Mouse (Mus musculus): Measurements from ENCODE around the gene Tmem198.
A peak's percentile ranks its signal among the peaks of the same experiment; 100 is the strongest.

Tmem198 gene

DNA sequence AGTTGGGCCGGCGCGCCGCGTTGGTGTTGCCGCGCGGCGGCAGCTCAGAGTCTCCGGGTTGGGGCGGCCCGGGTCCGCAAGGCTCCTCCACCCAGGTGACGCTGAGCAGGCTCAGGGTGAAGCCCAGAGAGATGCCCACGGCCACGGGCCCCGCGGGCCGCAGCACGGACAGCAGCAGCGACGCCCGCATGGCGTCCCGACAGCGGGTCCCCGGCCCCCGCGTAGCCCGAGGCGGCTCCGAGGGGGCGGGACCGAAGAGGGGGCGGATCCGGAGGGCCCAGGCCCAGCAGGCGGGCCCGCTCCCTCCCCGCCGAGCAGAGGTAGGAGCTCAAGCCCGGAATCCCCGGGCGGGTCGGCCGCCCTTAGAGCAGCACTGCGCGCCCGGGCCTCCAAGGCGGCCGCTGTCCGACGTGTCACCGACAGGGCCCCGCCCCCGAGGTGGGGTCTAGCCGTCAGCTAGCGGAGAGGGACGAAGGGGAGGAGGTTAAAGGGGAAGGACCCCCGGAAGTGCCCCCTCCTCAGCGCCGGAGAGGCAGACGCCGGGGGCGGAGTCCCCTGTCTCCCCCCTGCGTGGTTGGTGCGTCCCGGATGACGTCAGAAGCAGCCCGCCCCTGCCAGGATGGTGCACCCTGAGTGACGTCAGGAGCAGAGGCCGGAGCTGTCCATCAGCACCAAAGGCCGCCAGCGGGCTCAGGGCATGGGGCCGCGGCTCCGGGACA is at the start of gene Tmem198, which contains the start of gene Chpf:
Tmem198 (plus strand) TSS at position 617 of the 719 bp plus-strand sequence.
Chpf (minus strand) TSS at position 392 of the 719 bp plus-strand sequence.
- peak; percentile 93 to 95 for DNase-seq (ENCODE audit: low spot score in 2 of 2)

DNA sequence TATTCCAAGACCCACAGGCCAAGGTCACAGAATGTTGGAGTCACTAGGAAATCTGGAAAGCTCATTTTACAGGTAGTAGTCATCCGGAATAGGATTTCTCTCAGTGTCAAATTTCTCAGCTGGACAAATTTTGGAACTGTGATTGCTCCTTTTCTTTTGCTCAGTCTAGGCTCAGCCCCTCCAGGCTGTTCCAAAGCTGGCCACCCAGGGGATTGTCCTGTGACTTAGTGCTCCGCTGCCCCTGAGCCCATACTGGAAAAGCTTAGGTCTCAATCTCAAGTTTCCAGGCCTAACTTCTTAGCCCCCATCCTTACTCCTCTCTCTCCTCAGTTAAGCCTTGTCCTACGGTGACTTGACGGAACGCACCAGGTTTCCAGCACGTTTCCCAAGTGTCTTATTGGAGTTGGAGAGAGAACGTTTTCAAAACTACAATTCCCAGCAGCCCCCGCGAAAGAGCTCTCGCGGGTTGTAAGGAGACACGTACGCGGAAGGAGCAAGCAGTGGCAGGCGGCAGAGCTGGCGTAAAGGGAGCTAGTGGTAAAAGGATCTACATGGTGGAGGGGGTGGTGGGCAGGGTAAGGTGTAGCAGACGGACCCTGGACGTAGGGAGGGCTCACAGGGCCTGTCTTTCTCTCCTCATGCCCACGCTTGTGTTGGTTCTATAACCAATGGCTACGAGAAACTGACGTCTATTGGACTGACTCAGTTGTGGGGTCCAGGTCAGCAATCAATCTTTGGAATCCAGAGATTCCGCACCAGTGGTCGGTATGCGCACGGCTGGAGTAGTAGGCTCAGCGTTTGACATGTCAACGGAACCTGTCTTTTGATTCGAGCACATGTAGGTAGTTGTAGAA is 43.6 kb upstream of the Tmem198 start, which contains the start of gene Gmppa:
Gmppa (plus strand) TSS at position 456 of the 854 bp plus-strand sequence.
- DNase-seq (ENCODE audit: low spot score in 2 of 2): peak; percentile 49 to 70

DNA sequence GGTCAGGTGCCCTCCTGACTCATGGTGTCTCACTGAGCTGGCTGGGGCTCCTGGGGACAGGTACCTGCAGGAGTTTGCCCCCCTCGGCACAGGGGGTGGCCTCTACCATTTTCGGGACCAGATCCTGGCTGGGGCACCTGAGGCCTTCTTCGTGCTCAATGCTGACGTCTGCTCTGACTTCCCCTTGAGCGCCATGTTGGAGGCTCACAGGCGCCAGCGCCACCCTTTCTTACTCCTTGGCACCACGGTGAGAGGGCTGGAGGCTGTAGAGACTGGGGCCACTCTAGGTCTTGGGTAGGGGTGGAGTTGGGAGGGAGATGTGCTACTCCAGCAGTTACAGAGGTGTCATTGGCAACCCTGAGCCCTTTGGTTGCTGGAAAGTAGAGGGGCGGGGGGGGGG is 40.5 kb upstream of the Tmem198 start:
- DNase-seq (ENCODE audit: low spot score in 2 of 2): no peak

DNA sequence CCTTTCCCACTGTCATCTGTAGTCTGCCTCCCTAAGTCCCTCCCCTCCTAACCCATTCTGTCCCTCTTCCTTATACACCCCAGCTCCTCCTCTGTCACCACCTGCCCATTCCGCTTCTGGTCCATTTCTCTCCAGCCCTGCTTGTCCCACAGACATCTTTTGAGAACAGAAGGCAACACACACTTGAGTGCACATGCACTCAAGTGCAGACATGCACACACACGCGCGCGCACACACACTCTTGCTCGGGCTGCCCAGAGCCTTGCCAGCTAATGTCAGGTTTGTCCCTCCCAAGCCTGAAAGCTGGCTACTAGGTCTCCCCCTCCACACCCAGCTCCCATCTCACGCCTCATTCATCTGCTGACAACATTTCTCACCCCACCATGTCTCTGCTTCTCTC is 38.7 kb upstream of the Tmem198 start:
- no peak for DNase-seq (ENCODE audit: low spot score in 2 of 2)

DNA sequence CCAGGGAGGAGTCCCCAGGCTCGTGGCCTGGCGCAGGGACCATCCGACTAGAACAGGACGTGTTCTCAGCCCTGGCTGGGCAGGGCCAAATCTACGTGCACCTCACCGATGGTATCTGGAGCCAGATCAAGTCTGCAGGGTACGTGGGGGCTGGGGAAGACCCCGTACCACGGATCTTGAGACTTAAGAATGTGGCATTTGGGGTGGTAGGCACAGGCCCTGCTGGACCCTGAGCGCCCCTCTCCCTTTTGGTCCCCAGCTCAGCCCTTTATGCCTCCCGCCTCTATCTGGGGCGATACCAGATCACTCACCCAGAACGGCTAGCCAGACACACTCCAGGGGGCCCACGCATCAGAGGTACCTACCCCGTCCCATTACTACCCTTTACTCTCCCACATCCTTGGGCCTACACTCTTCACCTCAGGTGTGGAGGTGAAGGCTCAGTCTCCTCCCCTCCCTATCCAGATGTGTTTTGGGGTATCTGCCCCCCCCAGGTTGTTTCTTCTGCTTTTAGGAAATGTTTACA is 37.8 kb upstream of the Tmem198 start:
- no peak for DNase-seq (ENCODE audit: low spot score in 2 of 2)

GRCm38 (mm10) chr1:75442171-75442570 is 37.2 kb upstream of the Tmem198 start:
- DNase-seq (ENCODE audit: low spot score in 2 of 2): no peak

DNA sequence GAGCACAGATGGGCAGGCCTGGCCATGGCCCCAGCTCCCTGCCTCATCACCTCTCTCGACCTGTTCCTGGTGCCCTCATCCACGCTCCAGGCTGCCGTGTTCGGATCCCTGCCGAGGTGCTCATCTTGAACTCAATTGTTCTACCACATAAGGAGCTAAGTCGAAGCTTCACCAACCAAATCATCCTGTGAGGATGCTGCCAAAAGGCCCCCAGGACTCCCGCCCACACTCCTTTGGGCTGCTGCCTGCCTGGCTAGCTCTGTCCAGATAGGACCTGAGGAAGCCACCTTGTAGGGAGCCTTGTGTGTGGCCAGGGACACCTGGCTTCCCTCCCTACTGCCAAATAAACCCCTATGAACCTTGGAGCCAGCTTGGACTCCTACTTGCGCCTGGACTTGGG is 36.5 kb upstream of the Tmem198 start:
- DNase-seq (ENCODE audit: low spot score in 2 of 2): no peak

GRCm38 (mm10) chr1:75443247-75444024 is 35.9 kb upstream of the Tmem198 start:
- DNase-seq (ENCODE audit: low spot score in 2 of 2): no peak

DNA sequence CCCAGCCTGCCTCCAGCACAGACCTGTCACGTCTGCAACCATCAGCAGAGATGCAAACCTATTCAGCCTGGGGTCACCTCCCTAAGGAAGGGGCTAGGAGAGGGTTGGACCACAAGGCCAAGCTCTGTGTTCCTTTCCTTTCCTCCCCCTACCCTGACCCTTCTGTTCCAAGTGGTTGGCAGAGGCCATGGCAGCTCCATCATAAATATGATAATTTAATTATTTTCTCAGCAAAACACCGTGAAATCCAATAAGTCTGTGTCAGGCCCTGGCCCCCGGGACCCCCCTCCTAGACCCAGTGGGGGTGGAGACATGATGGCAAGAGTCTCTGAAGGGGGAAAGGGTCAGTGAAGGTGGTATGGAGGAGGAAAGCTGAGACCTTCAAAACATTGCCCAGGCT is 35.1 kb upstream of the Tmem198 start:
- no peak for DNase-seq (ENCODE audit: low spot score in 2 of 2)

DNA sequence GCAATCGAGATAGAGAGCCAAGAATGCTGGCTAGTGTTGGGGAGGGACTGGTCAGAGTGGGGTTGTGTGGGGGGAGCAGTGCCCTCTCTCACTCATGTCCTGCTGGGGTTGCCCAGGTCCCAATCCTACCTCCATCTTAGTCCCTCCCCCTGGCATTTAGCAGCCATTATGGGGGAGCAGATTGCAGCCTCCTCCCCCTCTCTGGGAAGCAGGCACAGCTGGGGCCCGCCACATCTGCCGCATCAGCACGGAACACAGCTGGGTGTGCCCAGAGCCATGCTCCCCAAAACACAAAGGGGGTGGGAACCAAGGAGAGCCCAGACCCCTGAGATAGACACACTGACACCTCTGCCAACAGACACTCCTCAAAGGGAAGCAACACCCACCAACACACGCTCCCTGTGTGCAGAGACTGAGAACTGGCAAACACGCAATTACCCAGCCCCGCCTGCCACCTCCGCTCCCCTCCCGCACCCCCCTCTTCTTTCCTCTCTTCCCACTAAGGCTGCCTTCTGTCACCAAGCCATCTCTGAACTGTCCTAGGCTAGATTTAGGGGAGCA is 34.1 kb upstream of the Tmem198 start:
- no peak for DNase-seq (ENCODE audit: low spot score in 2 of 2)

DNA sequence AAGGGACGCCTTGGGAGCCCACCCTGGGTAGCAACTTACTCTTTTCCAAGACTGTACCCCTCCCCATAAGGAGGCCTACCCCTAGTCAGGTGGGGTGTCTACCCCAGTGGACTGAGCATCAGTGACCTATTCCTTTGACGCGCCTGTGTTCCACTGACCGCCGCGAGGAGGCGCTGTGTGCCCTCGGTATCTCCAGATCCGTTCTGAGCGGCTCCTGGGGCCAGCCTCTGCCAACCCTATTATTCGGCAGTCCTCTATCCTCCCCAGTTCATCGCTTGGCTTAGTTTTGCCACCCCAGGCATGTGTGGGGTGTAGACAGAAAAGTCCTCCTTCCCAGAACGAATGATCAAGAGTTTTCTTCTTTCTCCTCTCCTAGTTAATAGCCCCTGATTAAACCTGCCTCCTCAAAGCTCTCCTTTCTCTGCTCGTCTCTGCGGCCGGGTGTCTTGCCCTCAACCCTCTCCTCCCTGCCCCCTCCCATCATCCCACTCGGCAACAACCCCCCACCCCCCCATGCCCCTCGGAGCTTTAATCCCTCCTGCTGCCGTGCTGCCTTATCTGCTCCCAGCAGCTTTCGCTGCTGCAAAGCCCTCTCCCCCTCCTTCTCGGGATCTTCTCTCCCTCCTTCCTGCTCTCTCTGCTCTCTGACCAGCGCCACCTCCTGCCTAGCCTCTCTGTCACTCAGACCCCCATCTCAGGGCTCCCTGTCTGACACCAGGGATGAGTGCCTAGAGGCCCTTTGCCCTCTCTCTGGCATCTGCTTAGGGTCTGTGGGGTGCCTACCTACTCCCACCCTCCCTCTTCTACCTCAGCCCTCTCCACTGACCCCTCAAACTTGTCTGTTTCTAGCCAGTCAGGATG is 33.4 kb upstream of the Tmem198 start:
- peak in 1 of 2 experiments; percentile 63 for DNase-seq (ENCODE audit: low spot score in 2 of 2)

- DNase-seq (ENCODE audit: low spot score in 2 of 2): no peak
Observed at GRCm38 (mm10) chr1:75446656-75447055, 32.7 kb upstream of the Tmem198 start.

DNA sequence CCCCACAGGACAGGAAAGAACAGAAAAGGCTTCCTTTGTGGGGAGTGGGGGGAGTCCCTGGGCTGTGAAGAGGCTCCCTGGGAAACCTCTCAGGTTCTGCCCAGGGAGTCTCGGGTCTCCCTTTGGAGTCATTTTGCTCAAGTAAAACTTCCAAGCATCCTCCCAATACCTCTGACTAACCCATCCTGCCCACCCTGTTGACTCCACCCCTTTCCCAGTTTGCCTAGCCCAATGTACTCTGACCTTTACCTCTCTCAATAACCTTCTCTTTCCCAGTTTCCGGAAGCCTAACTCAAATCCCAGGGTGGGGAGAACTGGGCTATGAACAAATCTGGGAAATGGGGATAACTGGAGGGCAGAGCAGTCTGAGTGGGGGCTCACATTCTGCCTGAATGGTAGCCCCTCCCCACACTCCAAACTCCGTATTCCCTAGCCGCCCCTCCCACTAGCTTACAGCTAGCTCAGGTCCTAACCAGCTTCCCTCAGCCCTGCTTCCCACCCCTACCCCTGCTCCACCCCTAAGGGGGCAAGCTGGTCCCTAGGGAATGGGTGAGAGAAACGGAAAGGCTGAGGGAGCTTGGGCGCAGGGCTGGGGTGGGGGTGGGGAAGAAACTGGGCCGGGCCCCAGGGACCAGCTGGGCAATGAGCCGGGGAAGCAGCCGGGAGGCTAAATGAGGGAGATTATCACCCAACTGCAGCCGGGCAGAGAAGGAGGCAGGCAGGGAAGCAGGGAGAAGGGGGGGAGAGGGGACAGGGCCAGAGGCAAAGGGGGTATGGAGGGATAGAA is 31.9 kb upstream of the Tmem198 start:
- DNase-seq (ENCODE audit: low spot score in 2 of 2): no peak

DNA sequence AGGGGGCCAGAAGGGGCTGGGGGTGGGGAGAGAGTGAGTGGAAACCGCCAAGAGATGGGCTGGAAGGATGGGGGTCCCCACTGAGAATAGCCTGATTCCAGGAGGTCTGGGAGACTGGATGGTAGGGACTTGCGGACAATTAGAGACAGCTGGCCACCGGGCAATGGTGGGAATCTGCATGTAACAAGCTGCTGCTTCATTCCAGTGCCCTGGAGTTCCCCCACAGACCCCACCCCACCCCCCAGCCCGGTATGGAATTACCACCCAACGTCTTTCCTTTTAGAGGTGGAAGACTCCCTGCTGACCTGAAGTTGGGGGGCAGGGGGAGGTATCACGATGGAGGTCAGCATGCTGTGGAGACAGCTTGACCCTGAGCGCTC is 31.3 kb upstream of the Tmem198 start:
- no peak for DNase-seq (ENCODE audit: low spot score in 2 of 2)

GRCm38 (mm10) chr1:75448937-75449336 is 30.4 kb upstream of the Tmem198 start:
- DNase-seq (ENCODE audit: low spot score in 2 of 2): no peak

DNA sequence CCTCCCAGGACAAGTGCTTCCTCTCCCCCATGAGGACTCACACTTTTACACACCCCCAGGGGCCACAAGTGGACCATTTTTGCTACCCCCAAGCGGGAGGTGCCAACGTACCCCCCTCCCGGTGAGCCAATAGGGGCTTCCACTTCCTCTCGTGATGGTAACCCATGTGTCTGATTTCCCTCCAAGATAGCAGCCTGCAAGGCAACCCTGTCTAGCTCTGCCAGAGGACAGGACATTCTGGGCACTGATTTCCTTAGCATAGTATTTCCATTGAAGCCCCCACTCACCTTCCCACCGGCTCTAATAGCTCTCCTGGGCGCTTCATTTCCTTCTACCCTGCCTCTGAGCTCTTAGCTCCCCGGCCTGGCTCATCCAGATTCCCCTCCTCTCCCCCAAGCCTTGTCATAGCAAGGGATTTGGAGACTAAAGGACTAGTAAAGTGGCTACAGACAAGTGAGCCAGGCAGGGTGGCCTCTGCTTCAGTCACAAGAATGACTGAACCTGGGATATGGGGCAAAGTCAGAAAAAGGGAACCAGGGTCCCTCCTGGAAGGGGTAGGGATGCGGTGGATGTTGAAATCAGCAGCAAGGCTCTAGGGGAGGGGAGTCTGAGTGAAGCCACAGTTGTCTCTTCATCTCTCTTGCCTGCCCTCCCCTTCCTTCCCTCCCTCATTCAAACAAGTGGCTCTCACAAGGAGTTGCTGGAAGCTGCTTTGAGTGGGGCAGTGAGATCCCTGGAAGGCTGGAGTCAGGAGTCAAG is 29.8 kb upstream of the Tmem198 start:
- no peak for DNase-seq (ENCODE audit: low spot score in 2 of 2)

DNA sequence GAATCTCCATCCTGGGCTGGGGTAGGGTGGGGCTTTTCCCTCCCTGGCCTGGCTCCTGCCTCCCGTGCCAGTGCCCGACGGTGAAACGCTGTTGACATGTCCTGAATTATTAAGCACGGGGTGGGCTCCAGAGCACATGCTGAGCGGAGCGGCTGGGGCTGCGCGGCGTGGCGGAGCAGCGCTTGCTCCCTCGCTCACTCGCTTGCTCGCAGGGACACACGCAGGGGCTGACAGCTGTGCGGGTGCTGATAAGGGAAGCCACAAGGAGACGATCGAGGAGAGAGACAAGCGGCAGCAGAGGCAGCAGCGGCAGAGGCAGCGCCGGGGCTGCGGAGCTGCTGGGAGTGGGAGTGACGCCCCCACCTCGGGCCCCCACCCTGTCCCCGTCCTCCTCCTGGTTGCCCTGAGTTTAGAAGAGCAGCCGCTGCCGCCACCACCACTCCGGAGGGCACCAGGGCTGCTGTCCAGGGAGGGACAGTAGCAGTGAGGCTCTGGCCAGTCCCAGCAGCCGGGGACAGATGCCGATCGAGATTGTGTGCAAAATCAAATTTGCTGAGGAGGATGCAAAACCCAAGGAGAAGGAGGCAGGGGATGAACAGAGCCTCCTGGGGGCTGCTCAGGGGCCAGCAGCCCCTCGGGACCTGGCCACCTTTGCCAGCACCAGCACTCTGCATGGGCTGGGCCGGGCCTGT is 28.9 kb upstream of the Tmem198 start, which contains the start of gene Asic4:
Asic4 (plus strand) TSS at position 123 of the 692 bp plus-strand sequence.
- DNase-seq (ENCODE audit: low spot score in 2 of 2): no peak

GRCm38 (mm10) chr1:75451900-75452299 is 27.4 kb upstream of the Tmem198 start:
- DNase-seq (ENCODE audit: low spot score in 2 of 2): no peak
